Mouse (Mus musculus): ENCODE measurements around the gene Gm17617. TPM values are rescaled to one million over a fixed set of nuclear protein-coding genes. Genes with fewer than 3 reads are reported as not detected.

Gene Gm17617
- polyA plus RNA-seq (2012; rRNA removed): not detected in 2 replicates

DNA sequence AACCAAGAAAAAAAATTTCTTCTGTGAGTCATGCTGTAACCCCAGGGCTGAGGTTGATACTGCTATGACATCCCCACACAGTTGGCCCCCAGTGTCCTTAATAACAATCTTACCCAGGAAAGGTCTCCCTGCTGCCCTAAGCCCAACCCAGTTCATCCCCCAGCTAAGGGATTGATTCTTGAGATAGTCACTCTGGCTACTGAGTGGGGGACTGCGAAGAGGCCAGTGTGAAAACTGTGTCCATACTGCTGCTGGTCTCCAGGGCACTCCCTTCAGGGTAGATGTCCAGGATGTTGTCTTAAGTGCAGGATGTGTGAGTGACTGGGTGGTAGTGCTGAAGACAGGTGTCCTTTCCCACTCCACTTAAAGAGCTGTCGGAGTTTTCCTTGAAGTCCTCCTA, at the start of gene Gm17617:
TSS of gene Gm17617 (minus strand) at position 101 of the 400 bp plus-strand sequence.

GRCm38 (mm10) chr13:55152621-55153415, 19.5 kb upstream of the Gm17617 start, which contains the start of gene Fgfr4:
TSS of gene Fgfr4 (plus strand) at chr13:55152640.

DNA sequence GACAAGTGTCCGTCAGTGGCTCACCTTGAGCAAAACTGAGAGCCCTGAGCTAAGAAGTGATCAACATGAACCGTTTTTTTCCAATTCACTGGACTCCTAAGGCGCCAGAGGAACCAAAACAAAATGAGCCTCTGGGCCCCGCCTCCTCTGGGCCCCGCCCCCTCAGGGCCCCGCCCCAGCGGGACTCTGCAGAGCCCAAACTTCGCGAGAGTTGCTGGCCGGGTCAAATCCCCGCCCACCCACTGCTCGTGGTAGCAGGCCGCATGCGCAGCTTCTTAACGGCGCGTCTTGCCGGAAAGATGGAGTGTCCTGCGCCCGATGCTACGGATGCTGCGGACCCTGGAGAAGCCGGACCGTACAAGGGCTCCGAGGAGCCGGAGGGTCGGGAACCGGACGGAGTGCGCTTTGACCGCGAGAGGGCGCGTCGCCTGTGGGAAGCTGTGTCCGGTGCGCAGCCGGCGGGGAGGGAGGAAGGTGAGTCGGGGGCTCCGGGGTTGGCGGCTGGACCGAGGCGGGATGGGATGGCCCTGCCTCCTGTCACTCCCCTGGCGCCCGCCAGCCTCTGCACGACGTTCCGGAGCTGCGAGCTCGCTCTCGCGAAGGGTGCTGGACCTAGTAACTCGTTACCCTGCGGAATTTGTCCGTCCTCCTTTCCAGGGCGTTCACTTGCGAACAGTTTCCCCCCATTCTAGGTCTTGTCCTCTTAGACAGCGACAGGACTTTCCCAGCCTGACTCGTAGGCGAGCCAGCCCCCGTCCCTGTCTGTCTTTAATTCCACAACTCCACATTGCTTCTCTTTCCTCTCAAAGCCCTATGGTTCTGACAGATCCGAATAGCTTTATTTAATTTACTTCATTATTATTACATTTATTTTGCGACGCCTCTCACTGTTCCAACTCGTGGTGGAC, 28.0 kb downstream of the Gm17617 start, which contains the start of gene Zfp346:
TSS of gene Zfp346 (plus strand) at position 267 of the 908 bp plus-strand sequence.

GRCm38 (mm10) chr13:55099726-55100478, 33.4 kb downstream of the Gm17617 start, which contains the start of gene Uimc1:
TSS of gene Uimc1 (minus strand) at chr13:55100300.

Other genes with a start within 250 kb of the Gm17617 start
- gene Unc5a, start 184.1 kb downstream of the Gm17617 start, polyA plus RNA-seq (2012; rRNA removed): 0.36 TPM in 2 replicates
- gene Hk3, start 112.2 kb downstream of the Gm17617 start, polyA plus RNA-seq (2012; rRNA removed): 3.4 and 5.0 TPM in 2 replicates
- 12.7 and 14.9 TPM in 2 replicates for gene Uimc1, start 33.2 kb downstream of the Gm17617 start, polyA plus RNA-seq (2012; rRNA removed)
- 10.6 and 11.6 TPM in 2 replicates for gene Zfp346, start 28.2 kb downstream of the Gm17617 start, polyA plus RNA-seq (2012; rRNA removed)
- gene Fgfr4, start 19.1 kb upstream of the Gm17617 start, polyA plus RNA-seq (2012; rRNA removed): 3.7 and 4.2 TPM in 2 replicates
- gene Nsd1, start 76.2 kb upstream of the Gm17617 start, polyA plus RNA-seq (2012; rRNA removed): 8.5 and 9.9 TPM in 2 replicates
- 106 and 131 TPM in 2 replicates for gene Prelid1, start 187.0 kb upstream of the Gm17617 start, polyA plus RNA-seq (2012; rRNA removed)
- gene Rab24, start 188.4 kb upstream of the Gm17617 start, polyA plus RNA-seq (2012; rRNA removed): 46.2 and 48.4 TPM in 2 replicates
- gene Mxd3, start 196.3 kb upstream of the Gm17617 start, polyA plus RNA-seq (2012; rRNA removed): 28.7 and 32.2 TPM in 2 replicates
- gene Lman2, start 229.2 kb upstream of the Gm17617 start, polyA plus RNA-seq (2012; rRNA removed): 33.8 and 37.5 TPM in 2 replicates
- 1.3 and 1.6 TPM in 2 replicates for gene Rgs14, start 236.2 kb upstream of the Gm17617 start, polyA plus RNA-seq (2012; rRNA removed)

All from liver, embryonic 14 days (tissue).